Mouse (Mus musculus) lung, postnatal 0 days (tissue): Measurements from ENCODE around the gene Zmynd8.

Experiments used
- CTCF ChIP-seq: IDR thresholded peaks from 2 replicates; pipeline ENCODE4 v1.5.1; 2016; ENCODE audit warnings: antibody characterized with exemption, mild to moderate bottlenecking
- EP300 ChIP-seq: IDR thresholded peaks from 2 replicates; pipeline ENCODE4 v1.6.1; 2016; ENCODE audit warnings: antibody characterized with exemption, mild to moderate bottlenecking, control low read depth

DNA sequence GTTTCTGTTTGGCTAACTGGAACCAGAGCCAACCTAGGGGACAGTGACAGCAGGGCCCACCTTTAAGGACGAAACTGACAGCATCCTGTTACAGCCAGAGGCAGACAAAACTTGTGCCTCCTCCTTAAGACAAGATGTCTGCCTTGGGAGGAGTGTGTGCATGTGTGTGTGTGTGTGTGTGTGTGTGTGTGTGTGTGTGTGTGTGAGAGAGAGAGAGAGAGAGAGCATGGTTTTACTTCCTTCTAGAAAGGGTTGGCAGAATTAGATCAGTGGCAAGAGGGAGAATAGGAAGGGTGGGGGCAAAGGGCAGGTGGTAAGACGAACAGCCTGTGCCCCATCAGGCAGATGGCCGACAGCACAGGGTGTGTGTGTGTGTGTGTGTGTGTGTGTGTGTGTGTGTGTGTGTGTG lies 10.0 kb downstream of the Zmynd8 start:
- TF ChIP-seq CTCF (no peak), EP300 (no peak)
